Mouse (Mus musculus) lung, postnatal 36 days (tissue): ENCODE data around the gene 1810043G02Rik.
"Not testable (repeated sequence)": the region's sequence is repeated elsewhere in the genome, so short reads cannot be mapped to it uniquely, and the experiment has no call there.

Experiments
- DNase-seq: peaks from one replicate; pipeline ENCODE4 v3.0.0; 2022; ENCODE audit warnings: mixed read lengths

The 1810043G02Rik gene

DNA sequence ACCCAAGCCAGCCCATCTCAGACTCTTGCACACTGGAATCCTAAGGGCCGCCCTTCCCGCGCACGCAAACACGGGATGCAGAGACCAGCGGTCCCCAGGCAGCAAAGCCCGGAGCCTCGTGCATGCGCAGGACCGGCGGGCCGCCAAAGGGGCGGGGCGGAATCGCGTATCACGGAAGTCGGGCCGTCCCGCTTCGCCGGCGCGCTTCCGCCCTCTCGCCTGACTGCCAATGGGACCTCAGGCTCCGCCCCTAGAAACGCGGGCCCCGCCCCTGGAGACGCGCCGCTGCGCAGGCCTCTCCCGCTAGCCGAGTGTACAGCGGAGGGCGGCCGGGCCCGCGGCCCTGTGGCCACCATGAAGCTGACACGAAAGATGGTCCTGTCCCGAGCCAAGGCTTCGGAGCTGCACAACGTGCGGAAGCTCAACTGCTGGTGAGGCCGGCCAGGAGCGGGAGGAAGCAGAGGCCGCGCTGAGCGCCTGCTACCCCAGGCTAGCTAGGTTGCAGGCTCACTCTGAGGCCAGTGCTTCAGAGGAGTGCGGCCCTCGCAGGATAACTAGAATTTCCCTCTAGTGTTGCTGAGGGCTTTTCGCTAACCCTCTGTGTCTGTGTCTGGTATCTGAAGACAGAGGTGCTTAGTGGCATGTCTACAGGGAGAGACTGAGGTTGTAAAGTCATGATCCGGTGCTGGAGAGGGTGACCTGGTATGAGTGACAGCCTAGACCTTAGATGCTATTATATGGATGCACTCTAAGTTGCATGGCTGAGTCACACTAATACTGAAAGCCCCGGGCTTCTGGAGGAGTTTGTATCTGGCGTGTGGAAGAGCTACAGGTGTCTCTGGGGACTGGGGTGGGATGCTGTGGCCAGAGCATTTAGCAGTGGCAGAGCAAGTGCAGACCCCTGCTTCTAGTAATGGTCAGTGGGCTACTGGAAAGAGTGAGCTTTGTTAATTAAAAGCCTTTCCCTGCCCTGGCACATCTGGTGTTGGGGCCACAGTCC is at the start of gene 1810043G02Rik:
Gene 1810043G02Rik (plus strand): TSS at position 174 of the 1,000 bp plus-strand sequence.
- DNase-seq = peak; percentile 100

DNA sequence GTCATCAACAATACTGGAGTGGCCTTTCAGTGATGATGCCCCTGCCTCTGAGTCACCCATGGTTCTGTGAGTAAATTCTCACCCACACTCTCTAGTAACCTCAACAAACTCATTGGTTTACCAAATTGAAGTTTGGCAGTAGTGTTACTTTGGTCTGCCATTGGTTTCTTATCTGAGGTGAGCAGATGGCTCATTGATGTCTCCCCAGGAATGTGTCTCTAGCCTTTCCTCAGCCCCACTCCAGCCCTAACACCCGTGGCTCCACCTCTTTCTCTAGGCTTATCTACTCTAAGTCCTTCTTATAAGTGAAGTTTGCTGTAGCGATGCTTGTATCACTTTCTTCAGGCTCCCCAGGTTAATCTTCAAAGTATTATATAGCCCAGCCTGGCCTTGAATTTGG is 38.6 kb upstream of the 1810043G02Rik start:
- DNase-seq = no peak

DNA sequence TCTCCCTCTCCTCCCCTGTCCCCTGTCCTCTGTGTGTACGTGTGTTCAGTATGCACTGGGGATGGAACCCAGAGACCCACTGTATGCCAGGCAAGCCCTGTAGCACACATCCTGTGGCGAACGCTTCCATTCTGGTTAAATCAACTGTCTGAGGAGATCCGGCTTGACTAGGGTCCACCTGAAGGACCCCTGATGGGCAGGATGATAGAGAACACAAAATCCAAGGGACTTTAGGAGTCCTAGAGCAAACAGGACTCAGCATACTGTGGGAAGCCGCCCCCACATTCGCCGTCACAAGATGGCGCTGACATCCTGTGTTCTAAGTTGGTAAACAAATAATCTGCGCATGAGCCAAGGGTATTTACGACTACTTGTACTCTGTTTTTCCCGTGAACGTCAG is 27.9 kb upstream of the 1810043G02Rik start:
- DNase-seq = not testable (repeated sequence)

- no peak for DNase-seq
Observed at GRCm38 (mm10) chr10:77962725-77963124, 15.6 kb upstream of the 1810043G02Rik start.

DNA sequence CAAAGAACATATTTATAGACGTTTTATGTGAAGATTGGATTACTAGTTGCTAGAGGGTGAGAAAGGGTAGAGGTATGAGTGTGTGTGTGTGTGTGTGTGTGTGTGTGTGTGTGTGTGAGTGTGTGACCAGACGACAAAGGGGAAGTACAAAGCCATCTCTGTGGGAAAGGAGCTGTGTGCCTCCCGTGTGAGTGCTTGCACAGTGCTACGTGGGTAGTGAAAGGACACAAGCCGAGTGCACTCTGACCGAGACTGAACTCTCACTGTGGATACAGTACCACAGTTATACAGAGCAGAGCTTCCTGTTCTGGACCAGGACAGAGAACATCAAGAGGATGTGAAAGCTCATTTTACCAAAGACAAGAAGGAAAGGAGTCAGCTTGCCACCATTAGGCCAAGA is 14.4 kb upstream of the 1810043G02Rik start:
- DNase-seq = peak; percentile 51

- peak; percentile 51 for DNase-seq
Observed at GRCm38 (mm10) chr10:77969274-77969972, 8.9 kb upstream of the 1810043G02Rik start.

DNA sequence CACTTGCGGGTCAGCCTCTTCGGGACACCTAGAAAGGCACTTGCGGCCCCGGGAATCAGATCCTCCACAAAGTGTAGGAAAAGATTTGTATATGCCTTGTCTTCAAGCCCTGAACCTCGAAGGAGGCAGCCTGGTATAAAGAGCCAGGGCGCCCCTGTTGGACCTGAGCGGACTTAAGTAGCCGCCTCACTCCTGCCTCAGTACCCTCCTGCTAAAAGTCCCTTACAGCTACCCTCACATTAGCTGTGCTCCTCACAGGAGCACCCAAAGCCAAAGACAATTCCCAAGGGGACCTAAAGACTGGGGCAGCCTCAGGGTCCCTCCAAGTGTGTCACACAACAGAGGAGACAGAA is 8.4 kb upstream of the 1810043G02Rik start:
- DNase-seq = no peak

DNA sequence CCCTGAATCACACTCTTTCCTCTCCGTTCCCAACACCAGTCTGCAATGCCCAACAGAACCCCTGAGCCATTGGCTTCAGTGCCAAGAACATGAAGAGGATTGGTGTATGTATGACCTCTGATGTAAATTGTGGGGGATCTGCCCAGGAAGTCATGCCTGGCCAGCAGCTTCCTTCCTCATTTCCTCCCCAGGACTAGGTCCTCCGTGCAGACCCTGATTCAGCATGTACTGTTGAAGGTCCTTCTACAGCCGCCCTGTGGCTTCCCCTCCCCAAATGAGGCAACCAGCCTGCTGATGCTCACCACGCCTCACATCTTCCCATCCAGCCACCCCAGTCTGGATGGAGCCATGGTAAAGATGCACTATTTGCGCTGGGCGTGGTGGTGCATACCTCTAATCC is 7.8 kb upstream of the 1810043G02Rik start, which contains the start of gene Trpm2:
Gene Trpm2 (minus strand): TSS at position 83 of the 400 bp plus-strand sequence.
- peak; percentile 61 for DNase-seq

GRCm38 (mm10) chr10:77971191-77971590 is 7.1 kb upstream of the 1810043G02Rik start:
- DNase-seq = peak; percentile 70

DNA sequence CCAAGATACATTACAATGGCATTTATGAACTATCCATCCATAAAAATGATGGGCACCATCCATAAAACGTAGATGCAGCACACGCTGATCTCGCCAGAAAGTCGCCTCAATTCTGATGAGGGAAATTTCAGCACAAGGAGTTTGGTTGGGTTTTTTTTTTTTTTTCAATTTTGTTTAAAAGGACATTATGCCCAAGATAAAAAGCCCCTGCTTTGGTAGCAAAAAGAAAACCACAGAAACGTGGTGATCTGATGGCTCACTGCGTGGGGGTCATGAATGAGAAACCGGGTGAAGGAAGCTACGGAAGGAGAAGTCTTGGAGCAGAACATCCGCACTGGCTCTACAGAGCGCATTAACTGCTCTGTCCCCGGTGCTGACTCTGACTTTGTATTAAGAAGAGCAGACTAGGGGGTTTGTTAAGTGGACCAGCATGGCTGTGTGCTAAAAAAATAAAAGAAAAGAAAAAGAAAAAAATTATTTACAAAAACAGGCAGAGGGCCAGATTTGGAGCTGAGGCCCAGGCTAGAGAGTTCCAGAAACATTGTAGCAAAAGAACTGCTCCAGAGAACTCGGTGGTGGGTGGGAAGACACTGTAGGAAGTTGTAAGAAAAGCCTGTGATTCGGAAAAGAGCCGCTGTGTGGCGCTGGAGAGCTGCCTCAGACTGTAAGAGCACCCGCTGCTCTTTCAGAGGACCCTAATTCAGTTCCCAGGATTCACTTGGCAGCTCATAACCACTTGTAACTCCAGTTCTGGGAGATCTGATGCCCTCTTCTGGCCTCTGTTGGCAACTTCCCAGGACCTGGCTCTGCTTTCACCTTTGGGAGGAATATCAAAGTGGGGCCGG is 6.4 kb upstream of the 1810043G02Rik start:
- peak; percentile 46 for DNase-seq

GRCm38 (mm10) chr10:77974323-77974722 is 4.0 kb upstream of the 1810043G02Rik start:
- DNase-seq = no peak

- DNase-seq = no peak
Observed at GRCm38 (mm10) chr10:77974811-77975210, 3.5 kb upstream of the 1810043G02Rik start.

- no peak for DNase-seq
Observed at GRCm38 (mm10) chr10:77975653-77976052, 2.7 kb upstream of the 1810043G02Rik start.

DNA sequence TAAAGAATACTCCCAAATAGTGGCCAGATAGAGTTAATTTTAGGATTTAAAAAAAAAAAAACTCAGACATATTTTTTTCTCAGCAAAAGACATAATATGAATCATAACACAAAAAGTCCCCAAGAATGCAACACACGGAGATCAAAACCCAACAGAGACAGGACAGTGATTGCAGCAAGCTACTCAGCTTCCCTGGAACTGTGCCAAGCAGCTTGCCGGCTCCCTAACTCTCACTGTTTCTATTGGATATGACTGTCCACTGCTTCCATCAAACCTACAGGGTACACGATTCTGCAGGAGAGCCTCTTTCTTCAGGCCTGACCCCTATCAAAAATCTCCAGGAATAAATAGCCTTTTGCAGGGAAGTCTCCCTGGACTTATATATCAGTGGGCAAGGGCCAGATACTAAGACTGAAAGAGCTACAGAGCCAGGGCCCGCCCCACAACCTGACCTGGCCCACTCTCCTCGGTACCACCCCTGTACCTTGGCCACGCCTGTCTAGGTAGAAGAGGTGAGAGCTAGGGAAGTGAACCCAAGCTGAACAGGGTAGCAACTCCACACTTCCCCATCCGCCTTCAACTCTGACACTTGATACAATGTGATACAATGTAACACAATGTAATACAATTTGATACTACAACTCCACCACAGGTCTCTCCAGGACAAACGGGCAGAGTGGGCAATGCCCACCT is 1.7 kb upstream of the 1810043G02Rik start:
- no peak for DNase-seq

- DNase-seq = peak; percentile 80
Observed at GRCm38 (mm10) chr10:77984660-77985059, 6.3 kb downstream of the 1810043G02Rik start.

DNA sequence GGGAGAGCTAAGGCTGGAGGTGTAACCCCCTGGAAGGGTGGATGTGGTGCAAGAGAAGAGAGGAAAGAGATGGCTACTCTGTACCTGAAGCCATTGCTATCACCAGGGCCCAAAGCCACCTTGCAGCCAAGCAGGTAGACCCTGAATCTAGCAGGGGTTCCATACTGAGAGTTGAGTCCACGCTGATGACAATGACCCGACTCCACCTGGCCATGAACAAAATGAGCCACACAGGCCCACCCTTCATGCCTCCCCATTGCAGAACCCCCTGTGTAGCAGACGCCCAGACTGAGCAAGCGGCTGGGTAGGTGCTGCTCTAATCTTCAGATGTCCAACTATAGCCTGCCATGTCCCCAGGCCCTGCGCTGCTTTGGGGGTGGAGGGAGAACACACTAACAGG is 7.5 kb downstream of the 1810043G02Rik start:
- no peak for DNase-seq

DNA sequence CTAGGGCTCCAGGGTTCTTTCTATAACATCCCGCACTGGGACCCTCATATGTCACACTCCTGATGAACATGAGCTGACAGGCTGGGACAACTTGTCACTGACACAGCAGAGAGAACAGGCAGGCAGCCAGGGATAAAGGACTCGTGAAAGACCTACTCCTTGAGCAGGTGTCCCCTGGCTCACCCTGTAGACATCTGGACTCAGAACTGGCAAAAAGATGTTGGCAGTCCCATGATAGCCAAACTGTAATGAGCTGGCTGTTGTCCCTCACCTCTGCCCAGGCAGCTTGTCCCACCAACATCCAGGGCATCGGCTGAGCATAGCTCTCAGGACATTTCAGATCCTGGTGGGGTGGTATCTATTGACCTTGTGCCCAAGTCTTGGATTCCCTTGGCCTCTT is 17.3 kb downstream of the 1810043G02Rik start:
- DNase-seq = no peak

DNA sequence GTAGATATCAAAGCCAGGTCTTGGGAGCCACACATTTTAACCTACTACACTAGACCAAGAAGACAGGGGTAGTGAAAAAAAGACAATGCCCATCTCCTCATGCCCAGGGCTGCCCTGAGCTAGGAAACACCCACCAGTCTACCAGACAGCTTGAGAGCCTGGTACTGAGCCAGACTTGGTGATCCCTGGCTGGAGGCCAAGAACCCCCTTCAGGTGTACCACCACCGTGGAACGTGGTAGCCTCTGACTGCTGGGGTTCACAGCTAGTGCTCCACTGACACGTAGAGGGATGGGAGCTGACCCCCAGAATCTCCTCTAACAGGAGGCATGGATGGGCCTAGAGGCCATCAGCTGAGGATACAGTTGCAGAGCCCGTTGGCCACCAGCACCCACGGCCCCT is 21.9 kb downstream of the 1810043G02Rik start:
- no peak for DNase-seq

DNA sequence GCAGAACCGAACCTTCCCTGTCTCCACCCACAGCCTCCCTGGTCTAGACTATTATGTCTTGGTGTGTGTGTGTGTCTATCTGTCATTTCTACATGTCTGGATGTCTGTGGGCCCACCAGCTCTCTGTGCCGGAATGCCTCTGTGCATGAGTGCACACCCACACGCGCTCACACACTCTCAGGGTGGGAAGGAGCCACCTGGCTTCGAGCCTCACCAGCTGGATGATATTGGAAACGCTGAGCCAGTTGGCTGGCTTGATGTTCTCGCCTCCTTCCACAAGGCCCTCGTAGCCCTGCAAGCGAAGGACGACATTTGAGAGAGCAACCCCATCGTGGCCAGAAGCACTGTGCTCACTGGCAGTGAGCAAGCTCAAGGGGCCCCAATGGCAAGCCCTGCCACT is 23.5 kb downstream of the 1810043G02Rik start:
- DNase-seq = peak; percentile 37

GRCm38 (mm10) chr10:78002316-78002715 is 24.0 kb downstream of the 1810043G02Rik start:
- DNase-seq = no peak

DNA sequence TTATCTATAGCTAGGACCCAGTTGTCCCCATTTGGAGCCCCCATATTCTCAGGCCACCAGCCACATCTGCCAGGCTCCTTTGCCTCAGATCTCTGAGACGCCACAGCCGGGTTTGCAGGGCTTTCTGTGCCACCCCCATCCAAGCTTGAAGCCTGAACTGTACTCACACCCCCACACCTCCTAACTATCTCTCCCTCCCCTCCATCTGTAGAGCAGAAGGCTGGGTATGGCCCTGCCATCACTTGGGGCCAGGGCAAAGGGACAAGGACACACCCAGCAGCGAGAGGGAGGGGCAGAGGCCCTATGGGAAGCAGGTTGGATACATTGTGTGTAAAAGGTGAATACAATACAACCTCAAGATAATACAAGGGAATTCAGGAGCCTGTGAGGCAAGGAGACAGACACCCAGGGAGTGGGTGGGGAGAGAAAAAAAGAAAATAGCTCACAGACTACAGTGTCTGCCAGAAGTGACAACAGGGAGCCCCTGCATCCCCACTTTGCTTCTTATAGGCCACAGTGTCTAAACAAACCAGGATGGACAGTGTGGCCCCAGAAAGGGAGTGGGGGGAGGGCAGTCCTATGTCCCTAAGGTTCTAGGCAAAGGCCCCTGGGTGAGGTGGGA is 26.3 kb downstream of the 1810043G02Rik start:
- DNase-seq = no peak
